Mouse (Mus musculus): Measurements from ENCODE around the gene Grhl3. TPM values are rescaled to one million over a fixed set of nuclear protein-coding genes. Genes with fewer than 3 reads are reported as not detected.
A peak's percentile ranks its signal among the peaks of the same experiment; 100 is the strongest.

Grhl3 gene
- polyA plus RNA-seq, 1 experiment, result not detected

- Histone ChIP-seq H3K4me1 (peaks cover 5% of the 10 kb centered on the region), H3K36me3 (replicated peaks; ENCODE audit: low read length) (no peaks in the 10 kb centered on the region), H3K4me3 (replicated peaks) (no peak overlapping the region), H3K27me3 (replicated peaks) (peaks cover 79% of the 10 kb centered on the region), H3K9me3 (0 out of 2 replicates have a peak, but pooled peaks cover 5% of the 10 kb centered on the region)
- TF ChIP-seq FLI1 (IDR thresholded peaks at IDR 0.05; ENCODE audit: low read length) (no peak), GATA1 (IDR thresholded peaks at IDR 0.05; ENCODE audit: borderline replicate concordance, low read length) (no peak)
Observed at GRCm38 (mm10) chr4:135578490-135578889, 5.1 kb upstream of the Grhl3 start.

GRCm38 (mm10) chr4:135575365-135576140 is 2.1 kb upstream of the Grhl3 start:
- Histone ChIP-seq H3K4me3 (replicated peaks) (no peak overlapping the region), H3K36me3 (replicated peaks; ENCODE audit: low read length) (no peaks in the 10 kb centered on the region), H3K27me3 (replicated peaks) (peaks cover 84% of the 10 kb centered on the region), H3K9me3 (0 out of 2 replicates have a peak, but pooled peaks cover 5% of the 10 kb centered on the region), H3K4me1 (peaks cover 32% of the 10 kb centered on the region)
- TF ChIP-seq GATA1 (IDR thresholded peaks at IDR 0.05; ENCODE audit: borderline replicate concordance, low read length) (no peak), FLI1 (IDR thresholded peaks at IDR 0.05; ENCODE audit: low read length) (no peak)

- no peaks in the 10 kb centered on the region for H3K36me3 ChIP-seq (replicated peaks; ENCODE audit: low read length)
- no peaks in the 10 kb centered on the region for H3K9me3 ChIP-seq
- no peak overlapping the region for H3K4me3 ChIP-seq (replicated peaks)
- TF ChIP-seq GATA1 (IDR thresholded peaks at IDR 0.05; ENCODE audit: borderline replicate concordance, low read length) (no peak), FLI1 (IDR thresholded peaks at IDR 0.05; ENCODE audit: low read length) (no peak)
- H3K27me3 ChIP-seq (replicated peaks), result peaks cover 99% of the 10 kb centered on the region
- peaks cover 58% of the 10 kb centered on the region for H3K4me1 ChIP-seq
Observed at GRCm38 (mm10) chr4:135572276-135572675, 1.2 kb downstream of the Grhl3 start.

- Histone ChIP-seq H3K9me3 (no peaks in the 10 kb centered on the region), H3K4me3 (replicated peaks) (no peak overlapping the region), H3K36me3 (replicated peaks; ENCODE audit: low read length) (no peaks in the 10 kb centered on the region), H3K4me1 (peaks cover 66% of the 10 kb centered on the region), H3K27me3 (replicated peaks) (peaks cover 99% of the 10 kb centered on the region)
- TF ChIP-seq GATA1 (IDR thresholded peaks at IDR 0.05; ENCODE audit: borderline replicate concordance, low read length) (no peak), FLI1 (IDR thresholded peaks at IDR 0.05; ENCODE audit: low read length) (no peak)
Observed at GRCm38 (mm10) chr4:135571037-135571550, 2.3 kb downstream of the Grhl3 start.

GRCm38 (mm10) chr4:135570152-135571036 is 3.0 kb downstream of the Grhl3 start:
- H3K4me1 ChIP-seq, result peaks cover 72% of the 10 kb centered on the region
- H3K4me3 ChIP-seq (replicated peaks), result peak overlapping the region; percentile 78
- TF ChIP-seq GATA1 (IDR thresholded peaks at IDR 0.05; ENCODE audit: borderline replicate concordance, low read length), result no peak
- peaks cover 99% of the 10 kb centered on the region for H3K27me3 ChIP-seq (replicated peaks)
- no peaks in the 10 kb centered on the region for H3K36me3 ChIP-seq (replicated peaks; ENCODE audit: low read length)
- no peaks in the 10 kb centered on the region for H3K9me3 ChIP-seq

- Histone ChIP-seq H3K4me1 (peaks cover 75% of the 10 kb centered on the region), H3K36me3 (replicated peaks; ENCODE audit: low read length) (no peaks in the 10 kb centered on the region), H3K4me3 (replicated peaks) (no peak overlapping the region), H3K9me3 (no peaks in the 10 kb centered on the region), H3K27me3 (replicated peaks) (peaks cover 99% of the 10 kb centered on the region)
- TF ChIP-seq FLI1 (IDR thresholded peaks at IDR 0.05; ENCODE audit: low read length) (no peak), GATA1 (IDR thresholded peaks at IDR 0.05; ENCODE audit: borderline replicate concordance, low read length) (no peak)
Observed at GRCm38 (mm10) chr4:135569201-135569600, 4.2 kb downstream of the Grhl3 start.

GRCm38 (mm10) chr4:135567484-135567883 is 5.9 kb downstream of the Grhl3 start:
- H3K4me1 ChIP-seq, result peaks cover 74% of the 10 kb centered on the region
- H3K36me3 ChIP-seq (replicated peaks; ENCODE audit: low read length), result no peaks in the 10 kb centered on the region
- TF ChIP-seq FLI1 (IDR thresholded peaks at IDR 0.05; ENCODE audit: low read length) (no peak), GATA1 (IDR thresholded peaks at IDR 0.05; ENCODE audit: borderline replicate concordance, low read length) (no peak)
- H3K27me3 ChIP-seq (replicated peaks), result peaks cover 99% of the 10 kb centered on the region
- H3K9me3 ChIP-seq, result no peaks in the 10 kb centered on the region
- no peak overlapping the region for H3K4me3 ChIP-seq (replicated peaks)

- no peaks in the 10 kb centered on the region for H3K9me3 ChIP-seq
- no peaks in the 10 kb centered on the region for H3K36me3 ChIP-seq (replicated peaks; ENCODE audit: low read length)
- peaks cover 70% of the 10 kb centered on the region for H3K4me1 ChIP-seq
- TF ChIP-seq FLI1 (IDR thresholded peaks at IDR 0.05; ENCODE audit: low read length) (no peak), GATA1 (IDR thresholded peaks at IDR 0.05; ENCODE audit: borderline replicate concordance, low read length) (no peak)
- H3K4me3 ChIP-seq (replicated peaks), result no peak overlapping the region
- peaks cover 97% of the 10 kb centered on the region for H3K27me3 ChIP-seq (replicated peaks)
Observed at GRCm38 (mm10) chr4:135567042-135567441, 6.4 kb downstream of the Grhl3 start.

GRCm38 (mm10) chr4:135565400-135565799 is 8.0 kb downstream of the Grhl3 start:
- Histone ChIP-seq H3K4me3 (replicated peaks) (no peak overlapping the region), H3K36me3 (replicated peaks; ENCODE audit: low read length) (no peaks in the 10 kb centered on the region), H3K27me3 (replicated peaks) (peaks cover 97% of the 10 kb centered on the region), H3K4me1 (peaks cover 54% of the 10 kb centered on the region), H3K9me3 (no peaks in the 10 kb centered on the region)
- TF ChIP-seq GATA1 (IDR thresholded peaks at IDR 0.05; ENCODE audit: borderline replicate concordance, low read length), result no peak
- no peak for TF ChIP-seq FLI1 (IDR thresholded peaks at IDR 0.05; ENCODE audit: low read length)

Measured in megakaryocyte, embryonic 14.5 days (primary cell).